In genomic region chr12:58947879-58948278, GRCm38 (mm10) we compare ENCODE assay signal across 18 mouse cellular contexts.
DNase-seq lines count a peak whose midpoint lies in the region; ATAC-seq and TF ChIP-seq lines count a peak whose summit lies in the region.
"Had no signal": no experiment of that assay in that cellular context is flagged by ENCODE, and none has a peak within 500 bp of the region (broad histone marks: within the 10 kb centered on the region; RNA-seq: fewer than 3 reads in every experiment).

No protein-coding gene starts in this region.

- no peaks in the 10 kb centered on the region for H3K9me3 ChIP-seq in forebrain, embryonic 15.5 days
- H3K9me3 ChIP-seq in forebrain, embryonic 16.5 days (ENCODE audit: control insufficient read depth, low read length) = no peaks in the 10 kb centered on the region
- no peaks in the 10 kb centered on the region for H3K9me3 ChIP-seq in heart, embryonic 11.5 days (replicated peaks; ENCODE audit: control insufficient read depth, low read length)
- no peaks in the 10 kb centered on the region for H3K9me3 ChIP-seq in heart, embryonic 14.5 days (ENCODE audit: control insufficient read depth, low read length)
- no peaks in the 10 kb centered on the region for H3K9me3 ChIP-seq in heart, postnatal 0 days (replicated peaks; ENCODE audit: control insufficient read depth, low read length)
- H3K9me3 ChIP-seq: embryonic facial prominence, embryonic 12.5 days; embryonic facial prominence, embryonic 15.5 days; G1E; hindbrain, embryonic 12.5 days; hindbrain, embryonic 15.5 days had no signal

- no peak overlapping the region for H3K9ac ChIP-seq in forebrain, embryonic 15.5 days (replicated peaks)
- no peak overlapping the region for H3K9ac ChIP-seq in forebrain, embryonic 16.5 days (replicated peaks; ENCODE audit: low read depth, low read length)
- H3K9ac ChIP-seq in heart, embryonic 11.5 days (ENCODE audit: low read depth, low read length) = no peak overlapping the region
- no peak overlapping the region for H3K9ac ChIP-seq in heart, embryonic 14.5 days (ENCODE audit: low read length)
- H3K9ac ChIP-seq in heart, postnatal 0 days (replicated peaks; ENCODE audit: low read depth, low read length) = no peak overlapping the region
- H3K9ac ChIP-seq: embryonic facial prominence, embryonic 12.5 days; embryonic facial prominence, embryonic 15.5 days; hindbrain, embryonic 12.5 days; hindbrain, embryonic 15.5 days had no signal

- no peaks in the 10 kb centered on the region for H3K36me3 ChIP-seq in forebrain, embryonic 15.5 days
- H3K36me3 ChIP-seq in forebrain, embryonic 16.5 days (ENCODE audit: control insufficient read depth, insufficient read depth) = no peaks in the 10 kb centered on the region
- no peaks in the 10 kb centered on the region for H3K36me3 ChIP-seq in heart, embryonic 11.5 days (ENCODE audit: control insufficient read depth, insufficient read depth, low read length)
- no peaks in the 10 kb centered on the region for H3K36me3 ChIP-seq in heart, embryonic 14.5 days (ENCODE audit: control insufficient read depth, insufficient read depth, low read length)
- H3K36me3 ChIP-seq in heart, postnatal 0 days (replicated peaks; ENCODE audit: control insufficient read depth, insufficient read depth, low read length) = no peaks in the 10 kb centered on the region
- H3K36me3 ChIP-seq: embryonic facial prominence, embryonic 12.5 days; embryonic facial prominence, embryonic 15.5 days; G1E; hindbrain, embryonic 12.5 days; hindbrain, embryonic 15.5 days had no signal

- H3K4me3 ChIP-seq in forebrain, embryonic 15.5 days = no peak overlapping the region
- H3K4me3 ChIP-seq in forebrain, embryonic 16.5 days (replicated peaks; ENCODE audit: low read length) = no peak overlapping the region
- no peak overlapping the region for H3K4me3 ChIP-seq in heart, embryonic 11.5 days (ENCODE audit: low read depth, low read length)
- no peak overlapping the region for H3K4me3 ChIP-seq in heart, embryonic 14.5 days (ENCODE audit: control insufficient read depth in 1 of 2, insufficient read depth in 1 of 2, low read depth in 1 of 2, low read length in 2 of 2)
- no peak overlapping the region for H3K4me3 ChIP-seq in heart, postnatal 0 days (ENCODE audit: low read depth, low read length)
- H3K4me3 ChIP-seq: embryonic facial prominence, embryonic 12.5 days; embryonic facial prominence, embryonic 15.5 days; hindbrain, embryonic 12.5 days; hindbrain, embryonic 15.5 days had no signal

- intact Hi-C loops in heart, postnatal 10 days (cut with DNase I) = loop anchor here (5.0 to 10.0 kb wide), 2 partner anchors 143 to 1121 kb away; no protein-coding TSS in a partner anchor
- intact Hi-C loops in heart, postnatal 36 days (cut with DNase I) = no loop called here

- H3K4me2 ChIP-seq in forebrain, embryonic 15.5 days (replicated peaks) = no peak overlapping the region
- no peak overlapping the region for H3K4me2 ChIP-seq in forebrain, embryonic 16.5 days (ENCODE audit: low read length)
- H3K4me2 ChIP-seq in heart, embryonic 11.5 days = no peak overlapping the region; the same call in 1 of the 2 replicates
- H3K4me2 ChIP-seq in heart, embryonic 14.5 days (ENCODE audit: low read length) = peak overlapping the region; percentile 25
- H3K4me2 ChIP-seq in heart, postnatal 0 days (ENCODE audit: low read depth, low read length) = peak overlapping the region; percentile 1; the same call in 1 of the 2 replicates
- H3K4me2 ChIP-seq: embryonic facial prominence, embryonic 12.5 days; embryonic facial prominence, embryonic 15.5 days; hindbrain, embryonic 12.5 days; hindbrain, embryonic 15.5 days had no signal

- DNase-seq in heart, postnatal 4 days = no peak
- DNase-seq in heart, postnatal 10 days = no peak
- no peak for DNase-seq in heart, postnatal 0 days (ENCODE audit: low spot score)
- DNase-seq in heart, postnatal 36 days = no peak
- DNase-seq: gastrocnemius, postnatal 25 days had no signal

- 91% methylated on average over 6 of the region's 6 CpGs for WGBS in forebrain, embryonic 15.5 days
- 92% methylated on average over 6 of the region's 6 CpGs for WGBS in forebrain, embryonic 16.5 days
- 49% methylated on average over 6 of the region's 6 CpGs for WGBS in heart, embryonic 11.5 days (ENCODE audit: insufficient replicate concordance)
- 31% methylated on average over 6 of the region's 6 CpGs for WGBS in heart, embryonic 14.5 days
- 39% methylated on average over 6 of the region's 6 CpGs for WGBS in heart, postnatal 0 days

- no peaks in the 10 kb centered on the region for H3K4me1 ChIP-seq in forebrain, embryonic 15.5 days
- no peaks in the 10 kb centered on the region for H3K4me1 ChIP-seq in forebrain, embryonic 16.5 days (replicated peaks; ENCODE audit: control insufficient read depth, insufficient read depth, low read length)
- no peaks in the 10 kb centered on the region for H3K4me1 ChIP-seq in heart, embryonic 11.5 days (ENCODE audit: control insufficient read depth, insufficient read depth, low read length)
- H3K4me1 ChIP-seq in heart, embryonic 14.5 days (ENCODE audit: control insufficient read depth in 2 of 2, insufficient read depth in 2 of 2, low read length in 2 of 2) = peaks cover 2 to 3% of the 10 kb centered on the region in 2 experiments; a peak in 2 of 4 replicates
- H3K4me1 ChIP-seq in heart, postnatal 0 days (ENCODE audit: control insufficient read depth, insufficient read depth) = peaks cover 6% of the 10 kb centered on the region; the same call in 1 of the 2 replicates
- H3K4me1 ChIP-seq: embryonic facial prominence, embryonic 12.5 days; embryonic facial prominence, embryonic 15.5 days; hindbrain, embryonic 12.5 days; hindbrain, embryonic 15.5 days had no signal

- H3K27ac ChIP-seq in forebrain, embryonic 15.5 days (replicated peaks) = no peak overlapping the region
- H3K27ac ChIP-seq in forebrain, embryonic 16.5 days (ENCODE audit: low read length) = no peak overlapping the region
- 0 out of 2 replicates have a peak overlapping the region, but pooled peaks have one; percentile 66 for H3K27ac ChIP-seq in heart, embryonic 11.5 days (ENCODE audit: low read depth, low read length)
- peak overlapping the region; percentile 79 to 80 for H3K27ac ChIP-seq in heart, embryonic 14.5 days (replicated peaks in 1 of 2; ENCODE audit: control insufficient read depth in 1 of 2, insufficient read depth in 1 of 2, low read depth in 2 of 2, low read length in 2 of 2)
- H3K27ac ChIP-seq in heart, postnatal 0 days (ENCODE audit: low read depth) = no peak overlapping the region
- H3K27ac ChIP-seq: embryonic facial prominence, embryonic 12.5 days; embryonic facial prominence, embryonic 15.5 days; hindbrain, embryonic 12.5 days; hindbrain, embryonic 15.5 days; kidney, postnatal 0 days had no signal

- H3K27me3 ChIP-seq in forebrain, embryonic 15.5 days = no peaks in the 10 kb centered on the region
- H3K27me3 ChIP-seq in forebrain, embryonic 16.5 days (replicated peaks; ENCODE audit: control insufficient read depth, insufficient read depth, low read length) = no peaks in the 10 kb centered on the region
- no peaks in the 10 kb centered on the region for H3K27me3 ChIP-seq in heart, embryonic 11.5 days (ENCODE audit: control insufficient read depth, insufficient read depth, low read length)
- H3K27me3 ChIP-seq in heart, embryonic 14.5 days (ENCODE audit: control insufficient read depth, insufficient read depth, low read length) = no peaks in the 10 kb centered on the region
- no peaks in the 10 kb centered on the region for H3K27me3 ChIP-seq in heart, postnatal 0 days (ENCODE audit: control insufficient read depth, insufficient read depth, low read length)
- H3K27me3 ChIP-seq: embryonic facial prominence, embryonic 12.5 days; embryonic facial prominence, embryonic 15.5 days; hindbrain, embryonic 12.5 days; hindbrain, embryonic 15.5 days had no signal

- 0 out of 2 replicates have a peak, but pooled peaks have one; percentile 23 for ATAC-seq in forebrain, embryonic 15.5 days (replicated peaks)
- no peak for ATAC-seq in forebrain, embryonic 16.5 days
- no peak for ATAC-seq in heart, embryonic 11.5 days (replicated peaks; ENCODE audit: insufficient number of reproducible peaks, low FRiP score, low TSS enrichment)
- no peak; the same call in 1 of the 2 replicates for ATAC-seq in heart, embryonic 14.5 days (ENCODE audit: insufficient number of reproducible peaks, insufficient read depth, low FRiP score, low read depth)
- ATAC-seq in heart, postnatal 0 days (ENCODE audit: insufficient read depth, low read depth) = peak; percentile 27; the same call in 1 of the 2 replicates
- ATAC-seq: forebrain, embryonic 14.5 days; intestine, postnatal 0 days; Patski had no signal

- no peak for TF ChIP-seq CTCF in heart, postnatal 0 days (IDR thresholded peaks at IDR 0.05; ENCODE audit: low read depth)

- no peak for TF ChIP-seq EP300 in heart, postnatal 0 days (IDR thresholded peaks at IDR 0.05; ENCODE audit: low read depth)

Comparison
In these comparisons a context has a peak if more than half of its experiments do, and no peak if none do; other contexts are left out.
1. ATAC-seq: peak in forebrain, embryonic 15.5 days (single experiment) and heart, postnatal 0 days (single experiment); none in forebrain, embryonic 16.5 days (single experiment), heart, embryonic 11.5 days (single experiment) and heart, embryonic 14.5 days (single experiment).
2. H3K27ac ChIP-seq: peak in heart, embryonic 11.5 days (single experiment) and heart, embryonic 14.5 days (2 of 2); none in forebrain, embryonic 15.5 days (single experiment), forebrain, embryonic 16.5 days (single experiment) and heart, postnatal 0 days (single experiment).
3. H3K4me2 ChIP-seq: peak in heart, embryonic 14.5 days (single experiment) and heart, postnatal 0 days (single experiment); none in forebrain, embryonic 15.5 days (single experiment), forebrain, embryonic 16.5 days (single experiment) and heart, embryonic 11.5 days (single experiment).